Mouse (Mus musculus): ENCODE data around the gene Cutc. TPM values are rescaled to one million over a fixed set of nuclear protein-coding genes. Genes with fewer than 3 reads are reported as not detected.

Cutc gene
- 13.1 and 13.7 TPM in 2 replicates for polyA plus RNA-seq (2016; fragmentation: Nextera tagmentation; extraction: Ambion mirVana)

GRCm38 (mm10) chr19:43752489-43753225, at the start of gene Cutc, which contains the start of gene Cox15:
Cutc (plus strand) TSS chr19:43752996.
Cox15 (minus strand) TSS chr19:43753000.
- H3K9ac ChIP-seq (replicated peaks): peak within 1 kb of the TSS; percentile 75
- peak within 1 kb of the TSS; percentile 65 for H3K4me3 ChIP-seq (replicated peaks)
- no peaks in the 10 kb centered on the region for H3K27me3 ChIP-seq
- no peaks in the 10 kb centered on the region for H3K9me3 ChIP-seq
- peak within 1 kb of the TSS; percentile 96 for H3K27ac ChIP-seq
- peak within 1 kb of the TSS; percentile 56 for H3K4me2 ChIP-seq
- H3K36me3 ChIP-seq: peaks cover 30% of the 10 kb centered on the region
- H3K4me1 ChIP-seq (replicated peaks): peaks cover 4% of the 10 kb centered on the region; the same call in 1 of the 2 replicates
- peak; percentile 85 for ATAC-seq (ENCODE audit: insufficient number of reproducible peaks, insufficient read depth, low FRiP score, low TSS enrichment, low read depth)
- under 1% methylated on average over 62 of the region's 62 CpGs for WGBS

GRCm38 (mm10) chr19:43704211-43704610, 48.6 kb upstream of the Cutc start:
- peaks cover 88% of the 10 kb centered on the region for H3K36me3 ChIP-seq
- WGBS: 85% methylated on average over 11 of the region's 11 CpGs
- H3K9ac ChIP-seq (replicated peaks): no peak overlapping the region
- no peak overlapping the region for H3K4me3 ChIP-seq (replicated peaks)
- H3K9me3 ChIP-seq: no peaks in the 10 kb centered on the region
- no peaks in the 10 kb centered on the region for H3K27me3 ChIP-seq
- no peak for ATAC-seq (ENCODE audit: insufficient number of reproducible peaks, insufficient read depth, low FRiP score, low TSS enrichment, low read depth)
- H3K4me2 ChIP-seq: no peak overlapping the region
- H3K4me1 ChIP-seq (replicated peaks): 0 out of 2 replicates have a peak, but pooled peaks cover 5% of the 10 kb centered on the region
- H3K27ac ChIP-seq: no peak overlapping the region

- H3K9ac ChIP-seq (replicated peaks): no peak overlapping the region
- H3K27ac ChIP-seq: no peak overlapping the region
- H3K4me3 ChIP-seq (replicated peaks): no peak overlapping the region
- peaks cover 86% of the 10 kb centered on the region for H3K36me3 ChIP-seq
- WGBS: 92% methylated on average over 17 of the region's 17 CpGs
- no peak for ATAC-seq (ENCODE audit: insufficient number of reproducible peaks, insufficient read depth, low FRiP score, low TSS enrichment, low read depth)
- H3K4me2 ChIP-seq: no peak overlapping the region
- H3K9me3 ChIP-seq: no peaks in the 10 kb centered on the region
- no peaks in the 10 kb centered on the region for H3K27me3 ChIP-seq
- H3K4me1 ChIP-seq (replicated peaks): 0 out of 2 replicates have a peak, but pooled peaks cover 5% of the 10 kb centered on the region
Measured at GRCm38 (mm10) chr19:43704787-43705497, 47.9 kb upstream of the Cutc start.

- 72% methylated on average over 7 of the region's 7 CpGs for WGBS
- ATAC-seq (ENCODE audit: insufficient number of reproducible peaks, insufficient read depth, low FRiP score, low TSS enrichment, low read depth): no peak
- no peak overlapping the region for H3K9ac ChIP-seq (replicated peaks)
- peaks cover 70% of the 10 kb centered on the region for H3K36me3 ChIP-seq
- no peak overlapping the region for H3K27ac ChIP-seq
- H3K9me3 ChIP-seq: no peaks in the 10 kb centered on the region
- 0 out of 2 replicates have a peak, but pooled peaks cover 5% of the 10 kb centered on the region for H3K4me1 ChIP-seq (replicated peaks)
- no peak overlapping the region for H3K4me3 ChIP-seq (replicated peaks)
- H3K4me2 ChIP-seq: no peak overlapping the region
- no peaks in the 10 kb centered on the region for H3K27me3 ChIP-seq
Measured at GRCm38 (mm10) chr19:43708206-43708605, 44.6 kb upstream of the Cutc start.

- Histone ChIP-seq H3K4me1 (replicated peaks) (0 out of 2 replicates have a peak, but pooled peaks cover 5% of the 10 kb centered on the region), H3K9ac (replicated peaks) (no peak overlapping the region), H3K4me2 (no peak overlapping the region), H3K36me3 (peaks cover 62% of the 10 kb centered on the region), H3K9me3 (no peaks in the 10 kb centered on the region), H3K27ac (no peak overlapping the region), H3K27me3 (no peaks in the 10 kb centered on the region), H3K4me3 (replicated peaks) (no peak overlapping the region)
- 85% methylated on average over 8 of the region's 8 CpGs for WGBS
- no peak for ATAC-seq (ENCODE audit: insufficient number of reproducible peaks, insufficient read depth, low FRiP score, low TSS enrichment, low read depth)
Measured at GRCm38 (mm10) chr19:43709317-43709716, 43.5 kb upstream of the Cutc start.

- H3K9ac ChIP-seq (replicated peaks): no peak overlapping the region
- peaks cover 55% of the 10 kb centered on the region for H3K36me3 ChIP-seq
- H3K27ac ChIP-seq: no peak overlapping the region
- H3K4me2 ChIP-seq: no peak overlapping the region
- H3K4me1 ChIP-seq (replicated peaks): 0 out of 2 replicates have a peak, but pooled peaks cover 5% of the 10 kb centered on the region
- 60% methylated on average over 22 of the region's 22 CpGs for WGBS
- H3K9me3 ChIP-seq: no peaks in the 10 kb centered on the region
- ATAC-seq (ENCODE audit: insufficient number of reproducible peaks, insufficient read depth, low FRiP score, low TSS enrichment, low read depth): no peak
- H3K4me3 ChIP-seq (replicated peaks): no peak overlapping the region
- no peaks in the 10 kb centered on the region for H3K27me3 ChIP-seq
Measured at GRCm38 (mm10) chr19:43711159-43711916, 41.5 kb upstream of the Cutc start.

- WGBS: 75% methylated on average over 5 of the region's 5 CpGs
- peaks cover 51% of the 10 kb centered on the region for H3K36me3 ChIP-seq
Measured at GRCm38 (mm10) chr19:43711971-43712370, 40.8 kb upstream of the Cutc start.

GRCm38 (mm10) chr19:43720061-43720460, 32.7 kb upstream of the Cutc start:
- no peaks in the 10 kb centered on the region for H3K27me3 ChIP-seq
- H3K4me1 ChIP-seq (replicated peaks): no peaks in the 10 kb centered on the region
- no peak overlapping the region for H3K27ac ChIP-seq
- H3K4me2 ChIP-seq: no peak overlapping the region
- no peak overlapping the region for H3K4me3 ChIP-seq (replicated peaks)
- H3K9ac ChIP-seq (replicated peaks): no peak overlapping the region
- peaks cover 79% of the 10 kb centered on the region for H3K36me3 ChIP-seq
- H3K9me3 ChIP-seq: no peaks in the 10 kb centered on the region
- 95% methylated on average over 11 of the region's 11 CpGs for WGBS
- no peak for ATAC-seq (ENCODE audit: insufficient number of reproducible peaks, insufficient read depth, low FRiP score, low TSS enrichment, low read depth)

More at GRCm38 (mm10) chr19:43711971-43712370, 40.8 kb upstream of the Cutc start:
- Histone ChIP-seq H3K4me2 (no peak overlapping the region), H3K4me1 (replicated peaks) (0 out of 2 replicates have a peak, but pooled peaks cover 5% of the 10 kb centered on the region), H3K27ac (no peak overlapping the region), H3K27me3 (no peaks in the 10 kb centered on the region), H3K9ac (replicated peaks) (no peak overlapping the region), H3K9me3 (no peaks in the 10 kb centered on the region), H3K4me3 (replicated peaks) (no peak overlapping the region)
- ATAC-seq (ENCODE audit: insufficient number of reproducible peaks, insufficient read depth, low FRiP score, low TSS enrichment, low read depth): no peak

- no peaks in the 10 kb centered on the region for H3K9me3 ChIP-seq
- H3K27me3 ChIP-seq: no peaks in the 10 kb centered on the region
- no peak overlapping the region for H3K4me3 ChIP-seq (replicated peaks)
- ATAC-seq (ENCODE audit: insufficient number of reproducible peaks, insufficient read depth, low FRiP score, low TSS enrichment, low read depth): no peak
- WGBS: 78% methylated on average over 8 of the region's 8 CpGs
- no peak overlapping the region for H3K9ac ChIP-seq (replicated peaks)
- H3K36me3 ChIP-seq: peaks cover 90% of the 10 kb centered on the region
- no peaks in the 10 kb centered on the region for H3K4me1 ChIP-seq (replicated peaks)
- H3K4me2 ChIP-seq: no peak overlapping the region
- H3K27ac ChIP-seq: no peak overlapping the region
Measured at GRCm38 (mm10) chr19:43722891-43723290, 29.9 kb upstream of the Cutc start.

GRCm38 (mm10) chr19:43723501-43723900, 29.3 kb upstream of the Cutc start:
- Histone ChIP-seq H3K4me3 (replicated peaks) (no peak overlapping the region), H3K9ac (replicated peaks) (no peak overlapping the region), H3K27ac (no peak overlapping the region), H3K9me3 (no peaks in the 10 kb centered on the region), H3K27me3 (no peaks in the 10 kb centered on the region), H3K36me3 (peaks cover 90% of the 10 kb centered on the region), H3K4me1 (replicated peaks) (no peaks in the 10 kb centered on the region), H3K4me2 (no peak overlapping the region)
- ATAC-seq (ENCODE audit: insufficient number of reproducible peaks, insufficient read depth, low FRiP score, low TSS enrichment, low read depth): no peak; the same call in 1 of the 2 replicates
- 89% methylated on average over 10 of the region's 10 CpGs for WGBS

GRCm38 (mm10) chr19:43724194-43724593, 28.6 kb upstream of the Cutc start:
- Histone ChIP-seq H3K27me3 (no peaks in the 10 kb centered on the region), H3K27ac (no peak overlapping the region), H3K4me3 (replicated peaks) (no peak overlapping the region), H3K4me1 (replicated peaks) (no peaks in the 10 kb centered on the region), H3K9ac (replicated peaks) (no peak overlapping the region), H3K36me3 (peaks cover 89% of the 10 kb centered on the region), H3K4me2 (no peak overlapping the region), H3K9me3 (no peaks in the 10 kb centered on the region)
- no peak for ATAC-seq (ENCODE audit: insufficient number of reproducible peaks, insufficient read depth, low FRiP score, low TSS enrichment, low read depth)
- WGBS: 89% methylated on average over 20 of the region's 20 CpGs
